Mouse (Mus musculus): ENCODE measurements around the gene Adcy10. TPM values are rescaled to one million over a fixed set of nuclear protein-coding genes. Genes with fewer than 3 reads are reported as not detected.

Adcy10 gene
- total RNA-seq, 1 experiment: 0.22 TPM

DNA sequence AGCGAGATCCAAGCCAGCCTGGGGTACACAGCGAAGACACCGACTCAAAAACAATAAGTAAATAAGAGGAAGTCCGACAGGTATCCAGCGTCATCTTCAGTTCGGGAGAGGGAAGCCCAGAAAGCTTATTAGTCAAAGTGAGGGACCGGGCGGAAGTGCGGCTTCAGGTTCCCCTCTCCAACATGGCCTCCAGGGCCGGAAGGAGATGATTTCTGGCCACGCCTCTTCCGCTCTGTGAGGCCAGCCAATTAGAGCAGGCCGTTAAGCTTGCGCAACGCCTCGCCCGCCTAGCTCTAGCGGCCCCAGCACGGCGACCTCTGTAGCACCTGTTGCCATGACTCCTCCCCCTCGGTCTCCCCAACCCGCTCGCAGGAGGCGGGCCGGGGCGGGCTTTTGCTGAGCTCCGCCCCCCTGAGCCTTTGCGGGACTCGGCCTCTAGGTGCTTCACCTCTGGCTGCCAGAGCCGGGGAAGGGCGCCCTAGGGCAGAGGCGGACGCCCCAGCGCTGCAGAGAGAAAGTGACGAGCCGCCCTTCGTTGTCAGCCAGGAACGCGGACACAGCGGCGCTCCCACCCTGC lies 24.1 kb upstream of the Adcy10 start:
- peak; percentile 99 for DNase-seq (ENCODE audit: low read depth, low spot score)
- Histone ChIP-seq H3K4me3 (ENCODE audit: insufficient read depth in 1 of 2, low read depth in 1 of 2, low read length in 2 of 2, poor library complexity in 1 of 2, severe bottlenecking in 1 of 2) (peak overlapping the region; percentile 82 to 92), H3K27ac (ENCODE audit: insufficient read depth, low read depth, low read length, poor library complexity, severe bottlenecking) (peak overlapping the region; percentile 20), H3K9me3 (ENCODE audit: control insufficient read depth, insufficient read depth, low read depth, low read length) (no peaks in the 10 kb centered on the region), H3K4me1 (ENCODE audit: control insufficient read depth in 2 of 2, insufficient read depth in 2 of 2, low read length in 2 of 2, poor library complexity in 1 of 2) (0 out of 4 replicates have a peak, but pooled peaks cover 0 to 2% of the 10 kb centered on the region in 2 experiments), H3K9ac (ENCODE audit: insufficient read depth, low read depth, low read length, poor library complexity, severe bottlenecking) (peak overlapping the region; percentile 88), H3K36me3 (ENCODE audit: control insufficient read depth, insufficient read depth, low read length, poor library complexity, severe bottlenecking) (no peaks in the 10 kb centered on the region)
- no peak for TF ChIP-seq ZNF384 (IDR thresholded peaks at IDR 0.05; ENCODE audit: low read depth, low read length)
- no peak for TF ChIP-seq ZC3H11A (IDR thresholded peaks at IDR 0.05; ENCODE audit: borderline replicate concordance, low read depth, low read length)
- TF ChIP-seq HCFC1 (IDR thresholded peaks at IDR 0.05; ENCODE audit: borderline replicate concordance, insufficient read depth, low read length): peak; percentile 87
- TF ChIP-seq MAFK (IDR thresholded peaks at IDR 0.05; ENCODE audit: insufficient read depth, low read depth, low read length): no peak
- TF ChIP-seq CHD2 (IDR thresholded peaks at IDR 0.05; ENCODE audit: low read depth, low read length): no peak
- in situ Hi-C loops (cut with MboI; ENCODE audit: low sequenced_read_pairs in 2 of 2, unreplicated experiment in 2 of 2): no loop called here

DNA sequence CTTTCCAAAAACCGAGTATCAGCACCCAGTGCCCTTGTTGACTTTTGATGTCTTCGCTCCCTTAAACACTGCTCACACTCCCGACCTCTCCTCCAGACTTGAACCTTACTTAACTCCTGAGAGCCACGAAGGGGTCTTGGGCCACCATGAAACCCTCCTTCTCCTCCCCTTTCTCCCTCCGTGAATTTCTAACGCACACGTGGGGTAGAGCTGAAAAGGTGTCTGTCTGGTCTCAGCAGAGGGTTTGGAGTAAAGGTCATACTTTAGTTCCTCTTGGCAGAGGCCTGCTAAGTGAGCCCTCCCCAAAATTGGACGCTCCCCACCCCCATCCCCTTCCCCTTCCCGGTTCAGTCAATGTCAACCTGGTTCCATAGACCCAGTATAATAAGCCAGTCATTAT lies 23.3 kb upstream of the Adcy10 start:
- Histone ChIP-seq H3K9ac (ENCODE audit: insufficient read depth, low read depth, low read length, poor library complexity, severe bottlenecking) (peak overlapping the region; percentile 81), H3K36me3 (ENCODE audit: control insufficient read depth, insufficient read depth, low read length, poor library complexity, severe bottlenecking) (no peaks in the 10 kb centered on the region), H3K4me1 (ENCODE audit: control insufficient read depth in 2 of 2, insufficient read depth in 2 of 2, low read length in 2 of 2, poor library complexity in 1 of 2) (0 out of 4 replicates have a peak, but pooled peaks cover 0 to 2% of the 10 kb centered on the region in 2 experiments), H3K4me3 (ENCODE audit: insufficient read depth in 1 of 2, low read depth in 1 of 2, low read length in 2 of 2, poor library complexity in 1 of 2, severe bottlenecking in 1 of 2) (peak overlapping the region; percentile 70 to 74), H3K9me3 (ENCODE audit: control insufficient read depth, insufficient read depth, low read depth, low read length) (no peaks in the 10 kb centered on the region), H3K27ac (ENCODE audit: insufficient read depth, low read depth, low read length, poor library complexity, severe bottlenecking) (no peak overlapping the region)
- DNase-seq (ENCODE audit: low read depth, low spot score): peak; percentile 21
- in situ Hi-C loops (cut with MboI; ENCODE audit: low sequenced_read_pairs in 2 of 2, unreplicated experiment in 2 of 2): no loop called here
- TF ChIP-seq ZNF384 (IDR thresholded peaks at IDR 0.05; ENCODE audit: low read depth, low read length) (no peak), CHD2 (IDR thresholded peaks at IDR 0.05; ENCODE audit: low read depth, low read length) (no peak), MAFK (IDR thresholded peaks at IDR 0.05; ENCODE audit: insufficient read depth, low read depth, low read length) (no peak), ZC3H11A (IDR thresholded peaks at IDR 0.05; ENCODE audit: borderline replicate concordance, low read depth, low read length) (no peak), HCFC1 (IDR thresholded peaks at IDR 0.05; ENCODE audit: borderline replicate concordance, insufficient read depth, low read length) (no peak)

DNA sequence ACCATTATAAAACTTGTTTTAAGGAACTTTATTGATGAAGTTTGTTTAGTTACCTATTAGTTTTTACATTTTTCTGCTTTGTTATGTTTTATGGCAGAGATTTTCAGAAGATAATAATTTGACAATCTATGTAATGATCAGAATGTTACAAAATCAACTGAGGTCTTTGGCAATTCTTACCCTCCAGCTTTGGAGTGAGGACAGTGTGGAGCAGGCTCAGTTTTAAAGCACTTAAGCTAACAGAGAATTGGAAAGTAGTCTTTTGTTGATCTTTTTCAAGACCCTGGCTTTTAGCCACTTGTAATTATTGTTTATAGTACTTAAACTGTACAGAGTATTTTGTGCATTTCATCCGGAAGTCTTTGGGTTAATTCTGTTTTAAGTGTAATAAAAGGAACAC lies 22.1 kb upstream of the Adcy10 start:
- no peak for DNase-seq (ENCODE audit: low read depth, low spot score)
- Histone ChIP-seq H3K36me3 (ENCODE audit: control insufficient read depth, insufficient read depth, low read length, poor library complexity, severe bottlenecking) (no peaks in the 10 kb centered on the region), H3K9me3 (ENCODE audit: control insufficient read depth, insufficient read depth, low read depth, low read length) (no peaks in the 10 kb centered on the region), H3K9ac (ENCODE audit: insufficient read depth, low read depth, low read length, poor library complexity, severe bottlenecking) (no peak overlapping the region), H3K4me1 (ENCODE audit: control insufficient read depth in 2 of 2, insufficient read depth in 2 of 2, low read length in 2 of 2, poor library complexity in 1 of 2) (0 out of 4 replicates have a peak, but pooled peaks cover 0 to 2% of the 10 kb centered on the region in 2 experiments), H3K4me3 (ENCODE audit: insufficient read depth in 1 of 2, low read depth in 1 of 2, low read length in 2 of 2, poor library complexity in 1 of 2, severe bottlenecking in 1 of 2) (no peak overlapping the region), H3K27ac (ENCODE audit: insufficient read depth, low read depth, low read length, poor library complexity, severe bottlenecking) (no peak overlapping the region)
- in situ Hi-C loops (cut with MboI; ENCODE audit: low sequenced_read_pairs in 2 of 2, unreplicated experiment in 2 of 2): no loop called here
- TF ChIP-seq ZNF384 (IDR thresholded peaks at IDR 0.05; ENCODE audit: low read depth, low read length) (no peak), HCFC1 (IDR thresholded peaks at IDR 0.05; ENCODE audit: borderline replicate concordance, insufficient read depth, low read length) (no peak), ZC3H11A (IDR thresholded peaks at IDR 0.05; ENCODE audit: borderline replicate concordance, low read depth, low read length) (no peak), MAFK (IDR thresholded peaks at IDR 0.05; ENCODE audit: insufficient read depth, low read depth, low read length) (no peak), CHD2 (IDR thresholded peaks at IDR 0.05; ENCODE audit: low read depth, low read length) (no peak)

DNA sequence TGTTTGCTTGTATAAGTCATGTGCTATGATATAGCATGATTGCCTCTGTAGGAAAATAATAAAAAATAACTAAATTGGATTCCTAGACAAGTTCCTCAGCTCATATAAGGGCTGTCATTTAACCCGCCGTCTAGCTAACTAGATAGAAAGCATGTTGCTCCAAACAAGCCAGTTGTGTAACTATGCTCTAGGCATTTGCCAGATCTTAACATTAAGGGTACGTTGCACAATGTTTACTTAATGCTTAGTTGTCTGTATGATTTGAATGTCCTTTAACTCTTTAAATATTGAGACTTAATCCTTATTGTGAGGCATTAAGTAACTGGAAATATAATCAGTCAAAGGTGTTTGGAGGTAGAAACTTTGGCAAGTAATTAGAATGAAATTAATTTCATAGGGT lies 20.4 kb upstream of the Adcy10 start:
- TF ChIP-seq ZC3H11A (IDR thresholded peaks at IDR 0.05; ENCODE audit: borderline replicate concordance, low read depth, low read length): no peak
- no peak for TF ChIP-seq HCFC1 (IDR thresholded peaks at IDR 0.05; ENCODE audit: borderline replicate concordance, insufficient read depth, low read length)
- TF ChIP-seq ZNF384 (IDR thresholded peaks at IDR 0.05; ENCODE audit: low read depth, low read length): no peak
- no peak for TF ChIP-seq CHD2 (IDR thresholded peaks at IDR 0.05; ENCODE audit: low read depth, low read length)
- no peak for TF ChIP-seq MAFK (IDR thresholded peaks at IDR 0.05; ENCODE audit: insufficient read depth, low read depth, low read length)
- H3K4me1 ChIP-seq (ENCODE audit: control insufficient read depth in 2 of 2, insufficient read depth in 2 of 2, low read length in 2 of 2, poor library complexity in 1 of 2): 0 out of 4 replicates have a peak, but pooled peaks cover 0 to 2% of the 10 kb centered on the region in 2 experiments
- DNase-seq (ENCODE audit: low read depth, low spot score): no peak
- H3K9me3 ChIP-seq (ENCODE audit: control insufficient read depth, insufficient read depth, low read depth, low read length): no peaks in the 10 kb centered on the region
- H3K9ac ChIP-seq (ENCODE audit: insufficient read depth, low read depth, low read length, poor library complexity, severe bottlenecking): no peak overlapping the region
- in situ Hi-C loops (cut with MboI; ENCODE audit: low sequenced_read_pairs in 2 of 2, unreplicated experiment in 2 of 2): no loop called here
- H3K4me3 ChIP-seq (ENCODE audit: insufficient read depth in 1 of 2, low read depth in 1 of 2, low read length in 2 of 2, poor library complexity in 1 of 2, severe bottlenecking in 1 of 2): no peak overlapping the region
- H3K36me3 ChIP-seq (ENCODE audit: control insufficient read depth, insufficient read depth, low read length, poor library complexity, severe bottlenecking): no peaks in the 10 kb centered on the region
- no peak overlapping the region for H3K27ac ChIP-seq (ENCODE audit: insufficient read depth, low read depth, low read length, poor library complexity, severe bottlenecking)
